Mouse (Mus musculus) bone marrow macrophage, adult 2 months (primary cell): ENCODE measurements around the gene Tmem121.

Experiments
- CTCF ChIP-seq: IDR thresholded peaks from 2 replicates; pipeline ENCODE4 v1.5.1; 2012; ENCODE audit warnings: low read depth, mild to moderate bottlenecking, low read length, moderate library complexity
- POLR2A ChIP-seq: IDR thresholded peaks from 2 replicates; pipeline ENCODE4 v1.6.1; 2012; ENCODE audit warnings: mild to moderate bottlenecking, low read depth, low read length, borderline replicate concordance

DNA sequence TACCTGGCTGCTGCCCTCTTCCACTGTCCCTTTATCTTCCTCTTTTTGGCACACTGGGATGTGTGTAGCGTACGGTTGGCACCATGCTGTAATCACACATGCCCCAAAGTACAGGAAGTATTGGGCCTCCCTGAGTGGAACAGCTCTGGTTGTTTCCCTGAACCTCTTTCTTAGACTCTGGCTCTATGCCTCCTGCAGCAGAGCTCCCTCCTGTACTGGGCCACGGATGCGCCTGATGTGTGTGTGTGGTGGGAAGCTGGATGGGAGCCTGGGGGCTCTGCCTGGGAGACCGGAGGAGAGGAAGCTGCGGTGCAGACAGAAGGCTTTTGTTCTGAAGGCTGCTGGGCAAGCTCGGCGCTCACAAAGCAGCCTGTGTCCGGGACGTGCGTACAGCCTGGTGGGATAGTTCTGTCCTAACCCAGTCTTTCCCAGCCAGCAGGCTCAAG lies 22.1 kb upstream of the Tmem121 start:
- no peak for TF ChIP-seq POLR2A
- no peak for TF ChIP-seq CTCF
